Mouse (Mus musculus): ENCODE measurements around the gene Tpst2.

- TF ChIP-seq CTCF (IDR thresholded peaks at IDR 0.05; ENCODE audit: low read depth) = no peak
- TF ChIP-seq EP300 (optimal IDR thresholded peaks at IDR 0.05) = no peak
Measured at GRCm38 (mm10) chr5:112287652-112288051, 11.2 kb downstream of the Tpst2 start.
